Mouse (Mus musculus) myocyte (in vitro differentiated cells): Measurements from ENCODE around the gene Eif2b5.

Experiments used
- MYOG ChIP-seq, 3 experiments: IDR thresholded peaks; one replicate each; pipeline ENCODE4 v1.6.1; 2011; ENCODE audit warnings: control low read depth in 2 of 3, low read depth in 2 of 3, mild to moderate bottlenecking in 2 of 3; ENCODE audit not compliant: insufficient read length in 2 of 3, control insufficient read depth in 1 of 3, insufficient read depth in 1 of 3
- POLR2A ChIP-seq: IDR thresholded peaks from one replicate; pipeline ENCODE4 v1.6.1; 2011; ENCODE audit warnings: low read depth, mild to moderate bottlenecking, control low read depth, moderate library complexity; ENCODE audit not compliant: insufficient read length
- POLR2AphosphoS2 ChIP-seq: IDR thresholded peaks from one replicate; pipeline ENCODE4 v1.6.1; 2011; ENCODE audit warnings: low read depth, control low read depth; ENCODE audit not compliant: insufficient read length

DNA sequence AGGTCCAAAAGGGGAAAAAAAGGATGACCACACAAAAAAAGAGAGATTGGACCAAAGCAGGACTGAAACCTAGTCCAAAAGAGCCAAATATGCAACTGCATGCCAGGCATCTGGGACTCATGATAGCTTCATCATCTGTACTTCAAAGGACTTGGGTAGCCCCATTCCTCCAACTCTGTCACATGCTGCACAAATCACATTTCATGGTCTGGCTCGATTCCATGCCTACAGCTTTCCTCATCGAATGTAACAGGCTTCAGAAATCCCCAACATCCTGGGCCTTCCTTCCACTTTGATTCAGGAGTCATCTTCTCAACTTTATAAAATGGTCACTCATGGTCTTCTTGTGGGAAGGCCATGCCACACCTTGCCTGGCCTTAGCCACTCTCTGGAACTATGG, 16.9 kb upstream of the Eif2b5 start:
- TF ChIP-seq POLR2A (no peak), POLR2AphosphoS2 (no peak), MYOG (IDR thresholded peaks at IDR 0.05; ENCODE audit: control insufficient read depth in 1 of 3, insufficient read depth in 1 of 3, insufficient read length in 2 of 3, low read depth in 2 of 3) (no peak)
